Mouse (Mus musculus) bone marrow, adult 2 months (tissue): ENCODE measurements at regions not wholly inside any gene's neighbourhood (a gene's known extent, or its start where the extent isn't known, plus 50 kb on each side); places are given as distances from the start of the nearest gene placed in this dataset.

Source experiments
- H3K27ac ChIP-seq: fragments of 200-500 bp; 2 replicates; pipeline ENCODE4 v1.5.1; 2012; ENCODE audit warnings: low read depth, mild to moderate bottlenecking, control low read depth, inconsistent platforms, low read length; ENCODE audit not compliant: control insufficient read depth, poor library complexity, insufficient read depth
- H3K4me1 ChIP-seq: fragments of 200-500 bp; 2 replicates; pipeline ENCODE4 v1.6.1; 2011; ENCODE audit warnings: low read length; ENCODE audit not compliant: control insufficient read depth, insufficient read depth
- H3K4me3 ChIP-seq: fragments of 200-500 bp; replicated peaks from 2 replicates; pipeline ENCODE3; 2011; ENCODE audit warnings: mild to moderate bottlenecking, low read depth, low read length, control low read depth; ENCODE audit not compliant: control insufficient read depth
- CTCF ChIP-seq: fragments of 200-500 bp; IDR thresholded peaks from 2 replicates; pipeline ENCODE4 v1.5.1; 2011; ENCODE audit warnings: low read length, control low read depth; ENCODE audit not compliant: control insufficient read depth, insufficient read depth
- POLR2A ChIP-seq: fragments of 200-500 bp; IDR thresholded peaks from 2 replicates; pipeline ENCODE4 v1.6.1; 2011; ENCODE audit warnings: low read depth, mild to moderate bottlenecking, control low read depth, low read length, borderline replicate concordance; ENCODE audit not compliant: control insufficient read depth
- WGBS: fragments of 180-500 bp; shearing (Covaris S2); methylation state at CpG from one replicate; pipeline ENCODE4 v1.1.7; 2018; 5-methylcytosine and 5-hydroxymethylcytosine counted together

DNA sequence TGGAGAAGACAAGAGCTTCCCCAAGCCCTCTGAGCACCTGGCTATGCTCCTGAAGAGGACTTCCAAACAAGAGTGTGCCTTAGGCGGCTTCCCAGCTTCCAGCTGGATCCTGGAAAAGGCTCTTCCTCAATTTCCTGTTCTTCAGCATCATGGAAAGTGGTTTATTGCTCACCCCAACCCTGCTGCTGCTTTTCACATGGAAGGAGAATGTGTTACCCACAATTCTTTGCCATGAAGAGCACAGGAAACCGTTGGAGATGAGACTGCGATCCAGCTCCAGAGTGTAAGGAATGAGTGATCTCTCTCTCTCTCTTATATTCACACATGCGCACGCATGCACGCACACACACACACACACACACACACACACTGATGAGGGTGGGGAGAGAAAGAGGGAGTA, 150.6 kb upstream of the Gm5148 start:
- no peak overlapping the region for H3K27ac ChIP-seq
- WGBS = 81% methylated on average over 6 of the region's 6 CpGs
- H3K4me1 ChIP-seq = no peaks in the 10 kb centered on the region
- H3K4me3 ChIP-seq = no peak overlapping the region
- TF ChIP-seq POLR2A = no peak
- no peak for TF ChIP-seq CTCF

DNA sequence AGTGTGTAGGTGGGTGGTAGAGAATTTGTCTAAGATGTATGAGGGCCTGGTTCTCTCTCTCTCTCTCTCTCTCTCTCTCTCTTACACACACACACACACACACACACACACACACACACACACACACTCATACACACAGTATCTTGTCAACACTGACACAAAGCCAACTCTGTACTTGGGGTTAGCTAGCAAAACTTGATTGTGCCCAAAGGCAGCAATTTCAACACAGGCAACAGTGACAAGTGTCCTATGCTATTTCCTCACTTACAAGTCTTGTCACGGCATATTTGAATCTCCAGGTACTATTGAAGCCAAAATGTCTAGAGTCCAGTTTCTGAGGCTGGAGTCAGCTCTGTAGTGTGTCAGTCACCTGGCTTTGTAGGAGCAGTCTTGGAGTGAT, 150.1 kb upstream of the Gm5148 start:
- TF ChIP-seq CTCF (no peak), POLR2A (no peak)
- Histone ChIP-seq H3K4me3 (no peak overlapping the region), H3K27ac (no peak overlapping the region), H3K4me1 (no peaks in the 10 kb centered on the region)
- WGBS = 63% methylated on average over 1 of the region's 1 CpGs

- Histone ChIP-seq H3K4me3 (no peak overlapping the region), H3K4me1 (no peaks in the 10 kb centered on the region), H3K27ac (no peak overlapping the region)
- WGBS = 77% methylated on average over 3 of the region's 3 CpGs
- TF ChIP-seq POLR2A = no peak
- TF ChIP-seq CTCF = no peak
Measured at GRCm38 (mm10) chr3:37872329-37872728, 148.0 kb upstream of the Gm5148 start.

DNA sequence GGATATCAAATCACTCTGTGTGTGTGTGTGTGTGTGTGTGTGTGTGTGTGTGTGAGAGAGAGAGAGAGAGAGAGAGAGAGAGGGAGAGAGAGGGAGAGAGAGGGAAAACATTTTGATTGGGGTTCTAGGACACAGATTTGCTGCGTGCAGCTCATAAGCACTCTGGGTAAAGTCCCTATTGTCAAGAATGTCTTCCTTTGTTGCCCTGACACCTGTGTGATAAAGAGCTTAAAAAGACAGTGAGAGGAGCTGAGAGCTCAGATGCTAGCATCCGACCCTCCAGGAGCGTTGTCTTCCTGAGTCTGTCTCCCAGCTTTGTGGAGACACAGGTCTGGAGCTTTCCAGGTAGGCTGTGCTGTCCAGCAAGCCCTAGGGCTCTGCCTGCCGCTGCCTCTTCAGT, 146.8 kb upstream of the Gm5148 start:
- Histone ChIP-seq H3K4me3 (no peak overlapping the region), H3K4me1 (no peaks in the 10 kb centered on the region), H3K27ac (no peak overlapping the region)
- TF ChIP-seq POLR2A (no peak), CTCF (no peak)
- WGBS = 81% methylated on average over 4 of the region's 4 CpGs

- Histone ChIP-seq H3K4me3 (no peak overlapping the region), H3K4me1 (no peaks in the 10 kb centered on the region), H3K27ac (no peak overlapping the region)
- TF ChIP-seq CTCF = no peak
- no peak for TF ChIP-seq POLR2A
- WGBS = 73% methylated on average over 4 of the region's 4 CpGs
Measured at GRCm38 (mm10) chr3:37868454-37868853, 144.2 kb upstream of the Gm5148 start.

DNA sequence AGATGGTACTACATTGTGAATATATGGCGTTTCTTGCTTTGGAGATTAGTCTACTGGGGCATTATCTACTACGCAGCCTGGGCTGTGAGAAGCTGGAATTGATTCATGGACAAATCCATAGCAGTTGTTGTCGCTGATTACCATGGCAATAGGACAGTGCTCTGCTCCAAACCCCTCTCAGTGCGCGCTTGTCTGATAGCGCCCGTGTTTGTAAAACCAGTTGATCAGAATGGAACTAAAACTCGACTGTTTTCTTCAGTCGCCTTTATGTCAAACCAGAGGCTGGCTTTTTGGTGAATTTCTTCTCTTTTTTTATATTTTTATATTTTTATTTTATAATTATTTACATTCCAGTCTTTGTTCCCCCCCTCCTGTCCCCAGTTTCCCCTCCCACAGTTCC, 138.5 kb upstream of the Gm5148 start:
- H3K4me3 ChIP-seq = no peak overlapping the region
- H3K27ac ChIP-seq = no peak overlapping the region
- WGBS = 90% methylated on average over 9 of the region's 9 CpGs
- TF ChIP-seq CTCF (no peak), POLR2A (no peak)
- no peaks in the 10 kb centered on the region for H3K4me1 ChIP-seq

GRCm38 (mm10) chr3:37860715-37861461, 136.6 kb upstream of the Gm5148 start:
- WGBS = 70% methylated on average over 9 of the region's 9 CpGs
- Histone ChIP-seq H3K27ac (no peak overlapping the region), H3K4me3 (no peak overlapping the region), H3K4me1 (no peaks in the 10 kb centered on the region)
- TF ChIP-seq CTCF (no peak), POLR2A (no peak)

DNA sequence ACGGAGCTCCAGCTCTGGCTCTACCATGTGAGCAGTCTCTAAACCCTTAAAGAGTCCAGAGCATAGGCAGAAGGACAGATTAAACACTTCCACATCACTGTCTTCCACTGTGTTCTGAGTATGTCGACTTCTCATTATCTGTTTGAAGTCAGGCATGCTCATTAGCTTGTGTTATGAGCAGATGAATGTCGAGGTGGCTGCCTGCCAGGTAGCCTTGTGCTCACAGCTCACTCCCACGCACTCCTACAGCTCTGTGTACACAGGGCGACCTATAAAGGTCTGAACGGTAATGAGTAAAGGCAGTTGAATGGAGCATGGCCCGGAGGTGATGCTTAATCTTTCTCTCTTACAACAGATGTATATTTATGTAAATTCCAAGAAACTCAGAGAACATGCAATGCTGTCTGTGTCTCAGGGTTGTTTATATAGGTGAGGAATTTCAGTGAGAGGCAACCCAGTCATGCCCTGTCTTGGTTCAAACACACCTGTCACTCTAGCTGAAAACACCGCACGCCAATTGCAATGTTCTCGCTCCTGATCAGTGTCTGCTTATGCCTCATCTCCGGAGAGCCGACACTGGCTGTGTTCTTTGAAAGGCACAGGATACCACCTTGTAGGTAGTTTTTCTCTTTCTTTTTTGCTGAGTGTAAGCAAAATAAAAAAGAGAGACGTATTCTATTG, 135.9 kb upstream of the Gm5148 start:
- Histone ChIP-seq H3K4me3 (no peak overlapping the region), H3K27ac (no peak overlapping the region), H3K4me1 (no peaks in the 10 kb centered on the region)
- 74% methylated on average over 13 of the region's 13 CpGs for WGBS
- no peak for TF ChIP-seq CTCF
- no peak for TF ChIP-seq POLR2A
